Mouse (Mus musculus): ENCODE results near the gene Thpo. TPM values are rescaled to one million over a fixed set of nuclear protein-coding genes. Genes with fewer than 3 reads are reported as not detected.

Thpo gene
- polyA plus RNA-seq, 1 experiment from 2014 or later = 0.68 TPM

- no peaks in the 10 kb centered on the region for H3K9me3 ChIP-seq (replicated peaks)
- ATAC-seq = no peak
- H3K36me3 ChIP-seq (ENCODE audit: poor library complexity, severe bottlenecking) = peaks cover 61% of the 10 kb centered on the region
- no peak overlapping the region for H3K27ac ChIP-seq
- no peak overlapping the region for H3K4me2 ChIP-seq
- no peak overlapping the region for H3K9ac ChIP-seq
- H3K4me1 ChIP-seq = peaks cover 35% of the 10 kb centered on the region
- WGBS = 94% methylated on average over 6 of the region's 6 CpGs
- 0 out of 2 replicates have a peak overlapping the region, but pooled peaks have one; percentile 1 for H3K4me3 ChIP-seq
- H3K27me3 ChIP-seq = no peaks in the 10 kb centered on the region
These were observed 59.1 kb downstream of the Thpo start for GRCm38 (mm10) chr16:20675213-20675612.

Other genes with a start within 250 kb of the Thpo start
- gene Eif2b5, start 235.7 kb downstream of the Thpo start, polyA plus RNA-seq (2015; fragmentation: Nextera tagmentation; extraction: Ambion mirVana) = 101 and 112 TPM in 2 replicates
- gene Dvl3, start 217.5 kb downstream of the Thpo start, polyA plus RNA-seq (2015; fragmentation: Nextera tagmentation; extraction: Ambion mirVana) = 31.4 and 35.4 TPM in 2 replicates
- gene Ap2m1, start 199.0 kb downstream of the Thpo start, polyA plus RNA-seq (2015; fragmentation: Nextera tagmentation; extraction: Ambion mirVana) = 970 and 989 TPM in 2 replicates
- 75.3 TPM in 2 replicates for gene Abcf3, start 185.9 kb downstream of the Thpo start, polyA plus RNA-seq (2015; fragmentation: Nextera tagmentation; extraction: Ambion mirVana)
- 1.8 and 3.3 TPM in 2 replicates for gene Vwa5b2, start 145.0 kb downstream of the Thpo start, polyA plus RNA-seq (2015; fragmentation: Nextera tagmentation; extraction: Ambion mirVana)
- 21.1 and 23.9 TPM in 2 replicates for gene Eef1akmt4, start 122.9 kb downstream of the Thpo start, polyA plus RNA-seq (2015; fragmentation: Nextera tagmentation; extraction: Ambion mirVana)
- gene Gm49333, start 122.9 kb downstream of the Thpo start, polyA plus RNA-seq (2015; fragmentation: Nextera tagmentation; extraction: Ambion mirVana) = 0.32 TPM in 1 of 2 replicates, not detected in the other
- gene Alg3, start 122.8 kb downstream of the Thpo start, polyA plus RNA-seq (2015; fragmentation: Nextera tagmentation; extraction: Ambion mirVana) = 36.6 and 41.6 TPM in 2 replicates
- gene Camk2n2, start 113.2 kb downstream of the Thpo start, polyA plus RNA-seq (2015; fragmentation: Nextera tagmentation; extraction: Ambion mirVana) = 9.6 and 10.9 TPM in 2 replicates
- gene Ece2, start 104.7 kb downstream of the Thpo start, polyA plus RNA-seq (2015; fragmentation: Nextera tagmentation; extraction: Ambion mirVana) = 7.1 and 7.8 TPM in 2 replicates
- gene Psmd2, start 82.9 kb downstream of the Thpo start, polyA plus RNA-seq (2015; fragmentation: Nextera tagmentation; extraction: Ambion mirVana) = 388 and 416 TPM in 2 replicates
- 146 and 165 TPM in 2 replicates for gene Eif4g1, start 66.2 kb downstream of the Thpo start, polyA plus RNA-seq (2015; fragmentation: Nextera tagmentation; extraction: Ambion mirVana)
- gene Fam131a, start 41.3 kb downstream of the Thpo start, polyA plus RNA-seq (2015; fragmentation: Nextera tagmentation; extraction: Ambion mirVana) = 32.5 and 35.4 TPM in 2 replicates
- 101 and 104 TPM in 2 replicates for gene Polr2h, start 16.8 kb downstream of the Thpo start, polyA plus RNA-seq (2015; fragmentation: Nextera tagmentation; extraction: Ambion mirVana)
- 13.2 and 14.5 TPM in 2 replicates for gene Clcn2, start 16.8 kb downstream of the Thpo start, polyA plus RNA-seq (2015; fragmentation: Nextera tagmentation; extraction: Ambion mirVana)
- gene Chrd, start 1.4 kb downstream of the Thpo start, polyA plus RNA-seq (2015; fragmentation: Nextera tagmentation; extraction: Ambion mirVana) = 1.8 and 2.8 TPM in 2 replicates

Measured in forebrain, embryonic 13.5 days (tissue).